Mouse (Mus musculus): ENCODE measurements at regions not wholly inside any gene's neighbourhood (a gene's known extent, or its start where the extent isn't known, plus 50 kb on each side); places are given as distances from the start of the nearest gene placed in this dataset.

- Histone ChIP-seq H3K4me3 (no peak overlapping the region), H3K27ac (no peak overlapping the region)
- DNase-seq (ENCODE audit: extremely low spot score in 1 of 2, low spot score in 2 of 2): no peak
- intact Hi-C loops (cut with DNase I): loop anchor here (5.0 kb wide), 1 partner anchor 461 kb away; no protein-coding TSS in a partner anchor
- no peak for TF ChIP-seq CTCF (IDR thresholded peaks at IDR 0.05)
Observed at GRCm38 (mm10) chr13:53776421-53776820, 279.1 kb downstream of the Drd1 start.

GRCm38 (mm10) chr13:53775687-53776086 lies 279.8 kb downstream of the Drd1 start:
- H3K4me3 ChIP-seq: no peak overlapping the region
- no peak overlapping the region for H3K27ac ChIP-seq
- DNase-seq (ENCODE audit: extremely low spot score in 1 of 2, low spot score in 2 of 2): no peak
- TF ChIP-seq CTCF (IDR thresholded peaks at IDR 0.05): peak; percentile 63
- intact Hi-C loops (cut with DNase I): loop anchor here (5.0 kb wide), 1 partner anchor 462 kb away; no protein-coding TSS in a partner anchor

- peak; percentile 68 to 69 for DNase-seq (ENCODE audit: extremely low spot score in 1 of 2, low spot score in 2 of 2)
- peak; percentile 95 for TF ChIP-seq CTCF (IDR thresholded peaks at IDR 0.05)
- no peak overlapping the region for H3K27ac ChIP-seq
- no peak overlapping the region for H3K4me3 ChIP-seq
- intact Hi-C loops (cut with DNase I): loop anchor here (1.0 to 10.0 kb wide), 3 partner anchors 80 to 322 kb away; no protein-coding TSS in a partner anchor
Observed at GRCm38 (mm10) chr13:53764613-53765243, 290.8 kb downstream of the Drd1 start.

- intact Hi-C loops (cut with DNase I): no loop called here
- no peak for TF ChIP-seq CTCF (IDR thresholded peaks at IDR 0.05)
- Histone ChIP-seq H3K27ac (no peak overlapping the region), H3K4me3 (no peak overlapping the region)
- DNase-seq (ENCODE audit: extremely low spot score in 1 of 2, low spot score in 2 of 2): no peak
Observed at GRCm38 (mm10) chr13:53757576-53758237, 284.8 kb upstream of the Msx2 start.

GRCm38 (mm10) chr13:53756970-53757530 lies 284.2 kb upstream of the Msx2 start:
- intact Hi-C loops (cut with DNase I): no loop called here
- no peak overlapping the region for H3K27ac ChIP-seq
- no peak for DNase-seq (ENCODE audit: extremely low spot score in 1 of 2, low spot score in 2 of 2)
- no peak overlapping the region for H3K4me3 ChIP-seq
- no peak for TF ChIP-seq CTCF (IDR thresholded peaks at IDR 0.05)

- intact Hi-C loops (cut with DNase I): no loop called here
- no peak overlapping the region for H3K4me3 ChIP-seq
- H3K27ac ChIP-seq: no peak overlapping the region
- DNase-seq (ENCODE audit: extremely low spot score in 1 of 2, low spot score in 2 of 2): no peak
- TF ChIP-seq CTCF (IDR thresholded peaks at IDR 0.05): no peak
Observed at GRCm38 (mm10) chr13:53755046-53755615, 282.3 kb upstream of the Msx2 start.

GRCm38 (mm10) chr13:53753049-53753448 lies 280.2 kb upstream of the Msx2 start:
- Histone ChIP-seq H3K4me3 (no peak overlapping the region), H3K27ac (no peak overlapping the region)
- intact Hi-C loops (cut with DNase I): no loop called here
- no peak for TF ChIP-seq CTCF (IDR thresholded peaks at IDR 0.05)
- no peak for DNase-seq (ENCODE audit: extremely low spot score in 1 of 2, low spot score in 2 of 2)

- intact Hi-C loops (cut with DNase I): no loop called here
- DNase-seq (ENCODE audit: extremely low spot score in 1 of 2, low spot score in 2 of 2): no peak
- no peak overlapping the region for H3K4me3 ChIP-seq
- no peak for TF ChIP-seq CTCF (IDR thresholded peaks at IDR 0.05)
- no peak overlapping the region for H3K27ac ChIP-seq
Observed at GRCm38 (mm10) chr13:53740981-53741380, 268.1 kb upstream of the Msx2 start.

- intact Hi-C loops (cut with DNase I): no loop called here
- DNase-seq (ENCODE audit: extremely low spot score in 1 of 2, low spot score in 2 of 2): no peak
- no peak for TF ChIP-seq CTCF (IDR thresholded peaks at IDR 0.05)
- no peak overlapping the region for H3K27ac ChIP-seq
- H3K4me3 ChIP-seq: no peak overlapping the region
Observed at GRCm38 (mm10) chr13:53739127-53739526, 266.3 kb upstream of the Msx2 start.

- no peak for TF ChIP-seq CTCF (IDR thresholded peaks at IDR 0.05)
- Histone ChIP-seq H3K4me3 (no peak overlapping the region), H3K27ac (no peak overlapping the region)
- intact Hi-C loops (cut with DNase I): no loop called here
- no peak for DNase-seq (ENCODE audit: extremely low spot score in 1 of 2, low spot score in 2 of 2)
Observed at GRCm38 (mm10) chr13:53734944-53735343, 262.1 kb upstream of the Msx2 start.

- no peak for TF ChIP-seq CTCF (IDR thresholded peaks at IDR 0.05)
- no peak overlapping the region for H3K27ac ChIP-seq
- H3K4me3 ChIP-seq: no peak overlapping the region
- DNase-seq (ENCODE audit: extremely low spot score in 1 of 2, low spot score in 2 of 2): no peak
- intact Hi-C loops (cut with DNase I): no loop called here
Observed at GRCm38 (mm10) chr13:53730259-53730902, 257.5 kb upstream of the Msx2 start.

GRCm38 (mm10) chr13:53729848-53730247 lies 257.0 kb upstream of the Msx2 start:
- Histone ChIP-seq H3K27ac (no peak overlapping the region), H3K4me3 (no peak overlapping the region)
- intact Hi-C loops (cut with DNase I): no loop called here
- no peak for DNase-seq (ENCODE audit: extremely low spot score in 1 of 2, low spot score in 2 of 2)
- TF ChIP-seq CTCF (IDR thresholded peaks at IDR 0.05): no peak
